Mouse (Mus musculus) G1E (cell line): ENCODE results near the gene Slc37a2.

Source experiments
- CTCF ChIP-seq: IDR thresholded peaks from 2 replicates; pipeline ENCODE4 v1.5.1; 2012; ENCODE audit warnings: low read depth, low read length, inconsistent platforms, mixed read lengths
- GATA1 ChIP-seq: IDR thresholded peaks from 2 replicates; pipeline ENCODE4 v1.6.1; 2012; ENCODE audit warnings: borderline replicate concordance, low read length, inconsistent platforms, mixed read lengths

- TF ChIP-seq CTCF (no peak), GATA1 (no peak)
These were observed 9.7 kb downstream of the Slc37a2 start for GRCm38 (mm10) chr9:37245810-37246209.
